Mouse (Mus musculus): ENCODE measurements around the gene Gpn3.
A peak's percentile ranks its signal among the peaks of the same experiment; 100 is the strongest.
"Not testable (repeated sequence)": the region's sequence is repeated elsewhere in the genome, so short reads cannot be mapped to it uniquely, and the experiment has no call there.

Gpn3 gene

DNA sequence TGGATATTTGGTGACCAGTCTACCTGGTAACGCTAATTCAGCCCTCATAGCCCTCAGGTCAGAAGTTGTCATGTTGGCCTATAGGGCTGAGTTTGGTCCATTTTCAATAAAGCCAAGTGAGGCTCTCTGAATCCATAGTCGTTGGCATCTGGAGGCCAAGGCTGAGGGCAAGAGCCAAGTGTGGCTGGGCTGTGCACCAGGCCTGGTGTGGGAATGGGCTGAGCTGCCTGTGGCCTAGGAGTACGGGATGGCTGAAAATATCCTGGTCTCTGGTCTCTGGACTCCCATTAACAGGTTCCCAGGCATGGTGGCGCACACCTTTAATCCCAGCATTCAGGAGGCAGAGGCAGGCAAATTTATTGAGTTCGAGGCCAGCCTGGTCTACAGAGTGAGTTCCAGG lies 18.3 kb downstream of the Gpn3 start:
- no peak for DNase-seq (ENCODE audit: low spot score in 2 of 2)

- no peak for DNase-seq (ENCODE audit: low spot score in 2 of 2)
Measured at GRCm38 (mm10) chr5:122390671-122391070, 19.0 kb downstream of the Gpn3 start.

- DNase-seq (ENCODE audit: low spot score in 2 of 2): no peak
Measured at GRCm38 (mm10) chr5:122391178-122391785, 19.6 kb downstream of the Gpn3 start.

DNA sequence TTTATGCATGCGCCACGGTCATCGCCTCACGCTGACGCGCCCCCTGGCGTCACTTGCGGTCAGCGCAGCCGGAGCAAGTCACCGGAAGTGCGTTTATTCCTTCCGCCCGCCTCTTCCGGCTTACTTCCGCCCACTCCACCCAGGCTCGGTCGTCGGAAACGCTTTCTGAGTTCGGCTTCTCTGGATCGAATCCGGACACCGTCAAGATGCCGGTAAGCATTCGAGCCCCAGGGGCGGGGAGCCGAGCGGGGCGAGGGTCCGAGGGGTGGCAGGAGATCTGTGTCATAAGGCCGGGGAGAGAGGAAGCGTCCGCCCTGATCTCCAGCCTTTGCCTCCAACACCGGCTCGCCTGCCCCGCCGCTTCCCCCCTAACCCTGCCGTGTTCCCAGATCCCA lies 20.1 kb downstream of the Gpn3 start, which contains the start of gene Arpc3:
Gene Arpc3 (plus strand): TSS at position 93 of the 395 bp plus-strand sequence.
- peak; percentile 85 to 92 for DNase-seq (ENCODE audit: low spot score in 2 of 2)

- no peak for DNase-seq (ENCODE audit: low spot score in 2 of 2)
Measured at GRCm38 (mm10) chr5:122392227-122393004, 20.7 kb downstream of the Gpn3 start.

- DNase-seq (ENCODE audit: low spot score in 2 of 2): peak; percentile 53 to 77
Measured at GRCm38 (mm10) chr5:122393887-122394286, 22.2 kb downstream of the Gpn3 start.

DNA sequence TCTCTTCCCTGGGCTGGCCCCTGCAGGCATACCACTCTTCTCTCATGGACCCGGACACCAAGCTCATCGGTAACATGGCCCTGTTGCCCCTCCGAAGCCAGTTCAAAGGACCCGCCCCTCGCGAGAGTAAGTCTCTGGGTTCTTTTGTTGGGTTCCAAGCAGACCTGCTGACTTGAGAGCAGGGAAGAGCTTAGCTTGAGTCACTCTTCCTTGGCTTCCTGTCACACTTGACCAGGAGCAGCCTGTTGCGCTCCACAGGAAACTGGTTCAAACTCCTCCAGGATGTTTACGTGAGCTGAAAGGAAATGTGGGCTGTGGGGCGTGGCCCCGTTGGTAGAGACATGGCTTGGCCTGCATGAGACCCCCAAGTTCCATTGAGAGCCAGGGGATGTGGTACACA lies 25.1 kb downstream of the Gpn3 start:
- DNase-seq (ENCODE audit: low spot score in 2 of 2): peak in 1 of 2 experiments; percentile 18

GRCm38 (mm10) chr5:122397495-122397894 lies 25.8 kb downstream of the Gpn3 start:
- no peak for DNase-seq (ENCODE audit: low spot score in 2 of 2)

DNA sequence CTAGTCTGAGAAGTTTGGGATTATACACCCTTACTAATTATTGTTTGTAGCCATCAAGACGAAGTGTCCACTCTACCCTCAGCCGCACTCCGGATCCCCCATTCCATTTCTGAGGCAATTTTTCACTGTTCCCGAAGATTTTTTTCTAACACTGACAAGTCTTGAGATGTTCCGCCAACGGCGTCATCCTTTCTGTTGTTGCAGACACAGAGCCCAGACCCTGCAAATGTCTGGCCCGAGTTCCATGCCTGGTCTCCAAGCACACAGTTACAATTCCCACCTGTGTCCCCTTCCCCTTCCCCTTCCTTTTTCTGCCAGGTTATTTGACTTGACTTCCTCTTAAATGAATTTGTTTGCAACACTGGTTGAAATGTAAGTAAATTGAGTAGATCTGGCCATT lies 28.2 kb downstream of the Gpn3 start:
- DNase-seq (ENCODE audit: low spot score in 2 of 2): peak in 1 of 2 experiments; percentile 19

DNA sequence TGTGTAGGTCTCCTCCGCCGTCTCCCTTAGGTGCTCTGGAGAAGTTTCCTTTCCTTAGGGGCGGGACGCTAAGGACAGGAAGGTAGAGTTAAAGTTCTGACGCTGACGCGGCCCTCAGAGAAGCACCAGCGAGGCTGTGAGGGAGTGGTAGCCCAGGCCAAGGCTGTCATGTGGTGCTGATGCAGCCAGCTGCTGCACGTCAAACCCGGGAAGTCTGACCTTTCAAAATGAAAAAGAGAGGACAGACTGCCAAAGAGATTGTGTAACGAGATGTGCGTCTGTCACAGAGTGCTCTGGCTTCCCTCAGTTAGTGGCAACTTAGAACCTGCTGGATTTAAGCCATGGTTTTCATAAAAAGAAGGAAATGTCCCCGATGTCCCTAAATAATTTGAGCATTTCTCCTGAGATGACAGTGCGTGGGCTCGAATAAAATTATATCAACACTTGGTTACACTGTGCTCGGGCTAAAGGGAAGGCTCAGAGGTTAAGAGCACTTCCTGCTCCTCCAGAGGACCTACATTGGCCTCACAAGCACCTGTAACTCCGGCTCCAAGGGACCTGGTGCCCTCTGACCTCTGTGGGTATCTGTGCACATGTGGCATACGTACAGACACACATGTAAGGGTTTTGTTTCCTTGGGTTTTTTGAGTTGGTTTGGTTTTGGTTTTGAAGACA lies 29.1 kb downstream of the Gpn3 start:
- DNase-seq (ENCODE audit: low spot score in 2 of 2): peak in 1 of 2 experiments; percentile 42

- DNase-seq (ENCODE audit: low spot score in 2 of 2): peak; percentile 43 to 81
Measured at GRCm38 (mm10) chr5:122401303-122401640, 29.6 kb downstream of the Gpn3 start.

- no peak for DNase-seq (ENCODE audit: low spot score in 2 of 2)
Measured at GRCm38 (mm10) chr5:122402160-122402559, 30.5 kb downstream of the Gpn3 start.

DNA sequence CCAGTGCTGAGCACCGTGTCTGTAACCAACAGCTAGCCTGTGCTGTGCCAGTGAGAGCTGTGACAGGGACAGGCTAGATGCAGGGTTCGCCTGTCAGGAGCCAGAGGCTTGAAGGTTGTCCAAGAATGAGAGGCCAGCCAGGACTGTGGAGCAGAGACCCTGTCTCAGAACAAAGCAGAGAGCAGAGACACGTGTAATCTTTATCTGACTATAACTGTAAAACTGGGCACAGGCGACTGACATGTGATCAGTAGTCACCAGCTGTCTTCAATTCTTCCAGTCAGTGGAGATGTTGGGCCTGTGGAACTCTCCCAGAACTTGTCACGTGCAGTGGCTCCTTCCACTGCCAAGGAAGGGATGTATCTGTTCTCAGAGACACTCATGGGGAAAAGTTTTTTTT lies 31.1 kb downstream of the Gpn3 start:
- DNase-seq (ENCODE audit: low spot score in 2 of 2): peak in 1 of 2 experiments; percentile 39

GRCm38 (mm10) chr5:122403362-122403761 lies 31.7 kb downstream of the Gpn3 start:
- no peak for DNase-seq (ENCODE audit: low spot score in 2 of 2)

GRCm38 (mm10) chr5:122405537-122405936 lies 33.9 kb downstream of the Gpn3 start:
- DNase-seq (ENCODE audit: low spot score in 2 of 2): no peak

- no peak for DNase-seq (ENCODE audit: low spot score in 2 of 2)
Measured at GRCm38 (mm10) chr5:122409692-122410645, 38.3 kb downstream of the Gpn3 start.

- no peak for DNase-seq (ENCODE audit: low spot score in 2 of 2)
Measured at GRCm38 (mm10) chr5:122411892-122412291, 40.2 kb downstream of the Gpn3 start.

- no peak for DNase-seq (ENCODE audit: low spot score in 2 of 2)
Measured at GRCm38 (mm10) chr5:122412826-122413225, 41.1 kb downstream of the Gpn3 start.

- no peak for DNase-seq (ENCODE audit: low spot score in 2 of 2)
Measured at GRCm38 (mm10) chr5:122414351-122414750, 42.7 kb downstream of the Gpn3 start.

- no peak for DNase-seq (ENCODE audit: low spot score in 2 of 2)
Measured at GRCm38 (mm10) chr5:122415465-122415864, 43.8 kb downstream of the Gpn3 start.

- not testable (repeated sequence) for DNase-seq (ENCODE audit: low spot score in 2 of 2)
Measured at GRCm38 (mm10) chr5:122420676-122421075, 49.0 kb downstream of the Gpn3 start.

Measured in urinary bladder, postnatal 4 days (tissue).